Mouse (Mus musculus) inflammation-experienced regulatory T-cells (primary cell): ENCODE measurements around the gene Gfi1b. TPM values are rescaled to one million over a fixed set of nuclear protein-coding genes. Genes with fewer than 3 reads are reported as not detected.

Experiments used
- polyA plus RNA-seq, 2 experiments: library from polyadenylated mRNA; unstranded; fragments of 100-300 nt; shearing (Covaris generic); gene quantifications; one replicate each; pipeline ENCODE4 v1.2.1; 2017

Gfi1b gene
- polyA plus RNA-seq = 1 to 10 TPM in 1 of 2 experiments, under 1 TPM in 1; 0.16 to 1.1 TPM

GRCm38 (mm10) chr2:28621664-28622171 lies at the start of gene Gfi1b:
Gene Gfi1b, minus strand, starts transcription at chr2:28621982.

DNA sequence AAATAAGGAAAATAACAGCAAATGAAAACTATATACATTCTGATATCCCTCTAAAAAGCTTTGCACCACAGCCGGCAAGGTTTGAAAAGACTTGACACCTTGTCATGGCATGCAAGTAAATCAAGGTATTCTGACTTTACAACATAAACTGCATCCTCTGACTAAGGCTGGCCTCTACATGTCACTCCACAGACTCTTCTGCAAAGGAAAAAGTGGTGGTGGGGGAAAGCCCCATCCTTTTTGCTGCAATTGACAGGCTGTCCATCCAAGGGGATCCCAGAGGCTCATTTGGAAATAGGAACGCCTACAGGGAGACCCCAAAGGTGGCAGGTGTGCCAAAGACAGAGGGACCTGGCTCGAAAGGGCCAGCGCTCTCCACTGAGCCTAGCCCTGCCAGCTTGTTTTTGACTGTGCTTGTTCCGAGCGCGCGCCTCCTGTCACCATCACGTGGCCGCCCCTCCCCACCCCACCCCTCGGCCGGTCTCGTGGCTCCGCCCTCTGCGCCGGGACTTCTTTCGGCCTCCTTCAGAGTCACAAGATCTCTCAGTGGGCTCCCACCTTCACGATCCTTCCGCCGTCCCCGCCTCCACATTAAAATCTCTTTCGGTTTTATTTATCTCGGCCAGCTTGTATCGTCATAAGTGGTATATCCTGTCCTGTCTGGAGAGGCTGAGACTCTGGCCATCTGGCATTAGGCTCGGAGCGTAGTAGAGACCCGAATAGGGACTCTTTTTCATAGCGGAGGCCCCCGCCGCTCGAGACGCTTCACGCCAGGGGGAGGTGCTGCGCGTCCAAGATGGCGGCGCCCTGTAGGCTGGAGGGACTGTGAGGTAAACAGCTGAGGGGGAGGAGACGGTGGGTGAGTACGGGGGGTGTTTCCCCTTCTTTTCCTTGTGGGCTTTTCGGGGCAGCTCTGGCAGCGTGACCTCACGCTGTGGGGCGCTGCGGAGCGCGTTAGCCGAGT lies 19.0 kb upstream of the Gfi1b start, which contains the start of gene Tsc1:
TSS of gene Tsc1 (plus strand) at position 768 of the 964 bp plus-strand sequence.

GRCm38 (mm10) chr2:28583651-28584050 lies 38.1 kb downstream of the Gfi1b start, which contains the start of gene Gtf3c5:
Gene Gtf3c5, minus strand, starts transcription at chr2:28583751.

DNA sequence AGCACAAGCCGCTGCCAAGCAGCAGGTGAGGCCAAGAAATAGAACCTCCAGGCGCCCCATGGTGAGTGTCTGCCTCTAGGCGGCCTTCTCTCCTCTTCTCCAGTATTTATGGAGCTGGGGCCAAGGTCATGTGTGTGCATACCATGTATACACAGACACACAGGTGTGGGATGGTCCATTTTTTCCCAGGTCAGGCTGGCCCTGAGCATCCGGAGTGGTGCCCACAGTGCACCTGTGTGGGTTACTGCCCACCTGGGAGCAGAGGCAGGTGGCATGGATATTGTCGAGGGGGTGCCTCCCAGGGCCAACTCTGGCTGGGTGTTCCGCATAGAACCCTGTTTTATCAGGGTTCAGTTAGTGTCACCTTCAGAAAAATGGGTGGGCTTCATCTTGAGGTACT lies 58.5 kb downstream of the Gfi1b start, which contains the start of gene Cel:
TSS of gene Cel (minus strand) at position 101 of the 400 bp plus-strand sequence.

Other genes starting within 250 kb of the Gfi1b start
- under 1 TPM in 1 of 2 experiments, not detected in 1; 0.22 TPM for gene Ppp1r26, start 175.2 kb downstream of the Gfi1b start, polyA plus RNA-seq
- gene 1700007K13Rik, start 155.7 kb downstream of the Gfi1b start, polyA plus RNA-seq = under 1 TPM in 1 of 2 experiments, not detected in 1; 0.59 TPM
- 10 to 100 TPM; 20.3 to 32.4 TPM for gene Mrps2, start 153.9 kb downstream of the Gfi1b start, polyA plus RNA-seq
- gene Gbgt1, start 125.1 kb downstream of the Gfi1b start, polyA plus RNA-seq = 1 to 10 TPM in 1 of 2 experiments, not detected in 1; 1.6 TPM
- 1 to 10 TPM; 1.4 TPM for gene Gm10134, start 115.9 kb downstream of the Gfi1b start, polyA plus RNA-seq
- 10 to 100 TPM; 29.8 to 45.1 TPM for gene Ralgds, start 108.9 kb downstream of the Gfi1b start, polyA plus RNA-seq
- gene Cel, start 58.6 kb downstream of the Gfi1b start, polyA plus RNA-seq = under 1 TPM in 1 of 2 experiments, not detected in 1; 0.62 TPM
- 10 to 100 TPM; 20.2 to 22.7 TPM for gene Gtf3c5, start 38.2 kb downstream of the Gfi1b start, polyA plus RNA-seq
- gene Tsc1, start 19.2 kb upstream of the Gfi1b start, polyA plus RNA-seq = 10 to 100 TPM; 26.7 to 29.9 TPM
- gene Spaca9, start 77.7 kb upstream of the Gfi1b start, polyA plus RNA-seq = 1 to 10 TPM in 1 of 2 experiments, under 1 TPM in 1; 0.29 to 1.2 TPM
- 1 to 10 TPM in 1 of 2 experiments, not detected in 1; 1.6 TPM for gene Ak8, start 78.2 kb upstream of the Gfi1b start, polyA plus RNA-seq
- 10 to 100 TPM; 11.9 to 13.8 TPM for gene Gtf3c4, start 218.4 kb upstream of the Gfi1b start, polyA plus RNA-seq
- 10 to 100 TPM; 26.1 to 29.3 TPM for gene Ddx31, start 218.4 kb upstream of the Gfi1b start, polyA plus RNA-seq